Mouse (Mus musculus) naive thymus-derived CD4-positive, alpha-beta T cell, adult 2 months (primary cell): ENCODE measurements around the gene Rbm20.
A peak's percentile ranks its signal among the peaks of the same experiment; 100 is the strongest.
"Not testable (repeated sequence)": the region's sequence is repeated elsewhere in the genome, so short reads cannot be mapped to it uniquely, and the experiment has no call there.

Source experiments
- DNase-seq: peaks from one replicate; pipeline ENCODE4 v3.0.0-alpha.2; 2011; ENCODE audit warnings: low read depth

The Rbm20 gene

DNA sequence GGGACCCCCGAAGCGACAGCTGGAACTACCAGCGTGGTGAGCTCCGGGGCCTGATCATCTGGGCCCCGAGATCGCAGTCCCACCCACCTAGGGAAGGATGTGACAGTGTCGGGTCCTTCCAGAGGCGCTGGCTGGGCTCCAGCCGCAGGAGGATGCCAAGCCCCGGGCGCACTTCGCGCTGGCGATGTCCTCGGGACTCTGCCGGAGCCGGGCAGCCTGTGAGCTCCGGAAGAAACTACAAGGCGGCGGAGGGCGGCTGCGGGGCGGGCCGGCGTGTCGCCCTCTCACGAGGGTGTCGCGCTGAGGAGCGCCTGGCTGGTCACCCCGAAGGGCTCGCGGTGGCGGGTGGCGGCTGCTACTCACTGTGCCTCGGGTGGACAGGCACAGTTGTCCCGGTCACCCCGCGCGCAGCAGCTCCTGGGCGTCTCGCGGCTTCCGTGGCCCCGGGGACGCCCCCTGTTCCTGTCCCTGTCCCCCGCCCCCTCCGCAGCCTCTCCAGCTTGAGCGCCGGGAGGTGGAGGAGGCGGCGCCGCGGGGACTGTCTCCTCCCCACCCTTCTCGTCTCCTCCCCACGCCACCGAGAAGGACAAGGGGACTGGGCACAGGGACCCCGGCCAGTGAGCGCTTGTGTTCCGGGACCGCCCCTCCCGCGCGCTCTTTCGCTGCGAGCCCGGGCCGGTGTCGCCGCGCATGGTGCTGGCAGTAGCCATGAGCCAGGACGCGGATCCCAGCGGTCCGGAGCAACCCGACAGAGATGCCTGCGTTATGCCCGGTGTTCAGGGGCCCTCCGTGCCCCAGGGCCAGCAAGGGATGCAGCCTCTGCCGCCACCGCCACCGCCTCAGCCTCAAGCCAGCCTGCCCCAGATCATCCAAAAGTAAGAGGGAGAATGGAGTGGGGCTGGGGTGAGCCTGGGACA, at the start of gene Rbm20:
Rbm20 (plus strand) TSS at position 589 of the 917 bp plus-strand sequence.
- peak; percentile 6 for DNase-seq

DNA sequence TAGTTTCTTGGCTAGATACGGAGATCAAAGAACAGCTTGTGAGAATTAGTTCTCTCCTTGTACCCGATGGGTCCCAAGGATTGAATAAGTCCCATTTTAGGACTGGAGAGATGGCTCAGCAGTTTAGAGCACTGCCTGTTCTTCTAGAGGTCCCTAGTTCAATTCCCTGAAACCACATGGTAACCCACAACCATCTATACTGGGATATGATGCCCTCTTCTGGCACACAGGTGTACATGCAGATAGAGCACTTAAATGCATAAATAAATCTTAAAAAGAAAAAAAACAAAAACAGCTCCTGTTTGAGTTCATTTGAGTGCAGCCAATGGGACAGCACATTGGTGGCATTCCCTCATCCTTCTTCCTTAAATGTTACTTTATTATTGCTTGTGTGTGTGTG, 39.1 kb upstream of the Rbm20 start:
- peak; percentile 58 for DNase-seq

DNA sequence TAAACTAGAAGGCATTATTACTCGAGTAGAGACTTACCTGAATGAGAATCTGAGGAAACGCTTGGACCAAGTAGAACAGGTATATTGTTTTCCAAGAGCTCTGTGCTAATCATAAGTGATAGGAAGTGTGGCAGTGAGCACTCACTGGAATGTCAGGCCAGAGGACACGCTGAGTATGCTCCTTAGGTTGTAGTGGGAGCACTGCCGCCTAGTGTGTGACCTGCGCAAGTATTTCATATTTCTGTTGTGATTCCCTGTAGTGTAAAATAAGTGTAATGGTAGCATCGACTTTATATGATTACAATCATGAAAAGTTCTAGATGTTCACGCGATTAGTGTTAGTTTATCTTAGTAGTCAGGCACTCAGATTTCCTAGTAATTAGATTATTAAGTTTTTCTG, 38.4 kb upstream of the Rbm20 start:
- no peak for DNase-seq

DNA sequence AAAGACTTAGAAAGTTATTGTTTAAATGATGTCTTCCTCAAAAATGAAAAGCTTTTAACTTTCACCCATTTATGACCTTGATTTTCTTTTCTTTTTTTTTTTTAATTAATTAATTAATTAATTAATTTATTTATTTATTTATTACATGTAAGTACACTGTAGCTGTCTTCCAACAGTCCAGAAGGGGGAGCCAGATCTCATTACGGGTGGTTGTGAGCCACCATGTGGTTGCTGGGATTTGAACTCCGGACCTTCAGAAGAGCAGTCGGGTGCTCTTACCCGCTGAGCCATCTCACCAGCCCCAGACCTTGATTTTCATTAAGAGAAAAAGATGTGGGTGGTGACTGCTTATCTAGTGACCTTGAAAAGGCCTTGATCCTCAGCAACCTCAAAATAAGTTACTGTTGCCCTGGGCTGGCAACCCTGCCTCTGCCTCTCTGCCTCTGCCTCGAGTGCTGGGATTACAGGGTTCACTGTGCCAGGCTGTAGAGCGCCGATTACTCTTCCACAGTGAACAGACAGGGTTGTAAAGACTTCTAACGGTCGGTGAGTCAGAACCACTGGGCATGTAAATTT, 33.0 kb upstream of the Rbm20 start:
- DNase-seq, result peak; percentile 28

DNA sequence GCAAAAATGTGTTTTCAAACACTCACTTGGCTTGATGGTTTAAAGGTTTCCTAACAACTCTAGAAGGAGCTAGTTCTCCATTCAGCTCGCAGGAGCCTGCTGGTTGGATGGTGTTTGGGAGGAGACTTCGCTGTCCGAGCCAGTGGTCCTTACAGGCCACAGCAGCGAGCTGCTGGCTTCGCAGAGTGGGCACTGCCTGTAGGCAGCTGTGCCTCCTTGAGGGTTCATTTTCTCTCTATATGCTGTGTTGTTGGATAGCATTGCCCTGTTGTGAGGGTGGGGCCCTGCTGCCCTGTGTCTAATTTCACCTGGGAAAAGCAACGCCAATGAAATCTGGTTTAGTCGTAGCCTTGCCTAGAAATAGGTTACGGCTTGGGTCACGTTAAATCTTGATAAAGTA, 29.8 kb upstream of the Rbm20 start:
- no peak for DNase-seq

DNA sequence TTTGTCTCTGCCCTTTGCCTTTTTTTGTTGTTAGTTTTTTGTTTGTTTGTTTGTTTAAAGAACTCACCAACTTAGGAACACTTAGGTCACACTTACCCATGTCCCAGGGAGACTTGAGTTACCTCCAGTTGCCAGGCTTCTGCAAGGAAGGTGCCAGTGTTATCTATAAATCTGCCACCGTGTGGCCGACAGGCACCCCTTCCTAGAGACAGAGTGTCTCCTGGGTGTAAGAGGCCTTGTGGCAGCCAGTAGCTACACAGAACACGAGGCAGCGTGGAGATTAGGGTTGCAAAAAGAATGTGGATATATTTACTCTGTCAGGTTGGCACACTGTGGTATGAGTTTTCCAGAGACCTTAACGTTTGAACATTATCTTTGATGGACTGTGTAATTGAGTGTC, 29.1 kb upstream of the Rbm20 start:
- DNase-seq, result no peak

DNA sequence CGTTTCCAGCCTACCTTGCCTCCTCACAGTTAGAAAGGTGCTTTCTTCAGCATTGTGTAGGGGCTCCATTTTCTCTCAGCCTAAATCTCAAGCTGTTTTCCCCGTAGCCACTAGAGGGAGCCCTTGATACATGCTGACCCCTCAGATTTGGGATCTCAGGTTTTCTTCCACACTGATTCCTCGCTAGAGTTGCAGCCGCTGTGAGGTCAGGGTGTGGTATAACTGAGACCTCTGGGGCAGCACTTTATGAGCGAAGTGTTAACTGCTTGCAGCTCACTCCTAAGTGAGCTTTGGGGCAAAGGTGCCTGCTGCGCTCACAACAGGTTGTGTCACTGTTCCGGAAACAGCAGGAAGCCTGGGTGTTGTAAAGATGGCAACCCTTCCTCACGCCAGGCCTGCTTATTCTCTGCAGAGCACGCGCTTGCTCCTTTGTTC, 28.3 kb upstream of the Rbm20 start:
- peak; percentile 75 for DNase-seq

DNA sequence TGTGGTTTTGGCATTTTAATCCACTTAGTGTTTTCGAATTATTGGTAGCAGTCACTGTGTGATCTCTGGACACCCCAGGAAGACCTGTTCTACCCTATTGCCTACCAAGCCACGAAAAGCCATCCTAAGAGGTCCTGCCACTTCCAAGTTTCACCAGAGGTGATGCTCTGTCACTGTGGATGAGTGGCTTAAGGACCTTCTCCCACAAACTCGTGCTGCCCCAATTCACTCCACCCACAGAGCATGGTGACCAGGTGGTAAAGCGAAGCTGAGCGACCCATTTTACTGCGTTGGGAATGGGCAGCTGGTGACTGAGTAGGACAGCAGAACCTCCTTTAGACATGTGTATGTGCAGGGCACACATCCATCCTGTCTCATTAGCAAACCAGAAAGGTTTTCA, 27.7 kb upstream of the Rbm20 start:
- no peak for DNase-seq

DNA sequence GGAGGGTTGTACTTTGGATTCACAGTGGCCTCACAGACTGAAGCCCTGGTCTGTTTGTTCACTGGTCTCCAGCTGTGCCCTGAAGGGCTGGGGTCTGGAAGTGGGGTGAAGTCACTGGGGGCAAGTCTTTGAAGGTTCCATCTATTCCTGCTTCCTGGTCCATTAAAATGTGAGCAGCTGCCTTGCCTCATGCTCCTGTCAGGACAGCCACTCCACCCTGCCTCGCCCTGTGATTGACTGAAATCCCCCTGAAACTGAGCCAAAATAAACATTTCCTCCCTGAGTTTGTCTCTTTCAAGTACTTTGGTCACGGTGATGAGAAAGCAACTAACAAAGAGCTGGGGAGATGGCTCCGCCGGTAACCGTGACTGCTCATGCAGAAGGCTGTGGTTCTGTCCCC, 27.3 kb upstream of the Rbm20 start:
- DNase-seq, result no peak

DNA sequence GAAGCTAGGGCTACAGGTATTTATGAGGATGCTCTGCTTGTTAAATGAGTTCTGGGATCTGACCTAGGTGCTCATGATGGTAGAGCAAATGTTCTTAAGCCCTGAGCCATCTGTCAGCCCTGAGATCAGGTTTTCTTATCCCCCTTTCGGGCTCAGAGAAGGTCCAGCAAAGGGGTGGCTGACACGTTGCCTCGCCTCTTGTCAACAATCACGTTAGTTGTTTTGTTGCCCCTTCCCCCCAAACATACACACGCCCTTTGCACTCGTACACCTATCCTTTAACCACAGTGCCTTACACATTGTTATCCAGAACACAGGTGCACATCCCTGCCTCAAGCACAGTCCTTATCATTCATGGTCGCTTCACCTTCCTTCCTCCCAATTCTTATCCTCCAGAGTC, 26.2 kb upstream of the Rbm20 start:
- DNase-seq, result no peak

DNA sequence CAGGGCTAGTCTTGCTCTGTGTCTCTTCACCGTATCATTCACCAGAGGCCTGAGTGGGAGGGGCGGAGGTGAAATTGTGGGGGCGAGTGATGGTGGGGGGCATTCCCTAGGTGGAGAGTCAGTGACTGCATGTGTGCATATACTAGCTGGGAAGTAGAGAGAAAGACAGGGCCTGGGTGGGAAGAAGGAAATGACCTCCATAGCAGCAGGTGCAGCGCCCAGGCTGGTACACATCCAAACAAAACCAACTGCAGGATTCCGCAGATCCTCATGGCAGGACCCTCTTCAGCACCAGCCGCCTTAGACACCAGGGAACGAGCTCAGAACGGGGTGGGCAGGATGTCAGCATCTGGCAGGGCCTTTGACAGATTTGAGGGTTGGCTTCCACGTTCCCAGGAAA, 24.8 kb upstream of the Rbm20 start:
- DNase-seq, result no peak

DNA sequence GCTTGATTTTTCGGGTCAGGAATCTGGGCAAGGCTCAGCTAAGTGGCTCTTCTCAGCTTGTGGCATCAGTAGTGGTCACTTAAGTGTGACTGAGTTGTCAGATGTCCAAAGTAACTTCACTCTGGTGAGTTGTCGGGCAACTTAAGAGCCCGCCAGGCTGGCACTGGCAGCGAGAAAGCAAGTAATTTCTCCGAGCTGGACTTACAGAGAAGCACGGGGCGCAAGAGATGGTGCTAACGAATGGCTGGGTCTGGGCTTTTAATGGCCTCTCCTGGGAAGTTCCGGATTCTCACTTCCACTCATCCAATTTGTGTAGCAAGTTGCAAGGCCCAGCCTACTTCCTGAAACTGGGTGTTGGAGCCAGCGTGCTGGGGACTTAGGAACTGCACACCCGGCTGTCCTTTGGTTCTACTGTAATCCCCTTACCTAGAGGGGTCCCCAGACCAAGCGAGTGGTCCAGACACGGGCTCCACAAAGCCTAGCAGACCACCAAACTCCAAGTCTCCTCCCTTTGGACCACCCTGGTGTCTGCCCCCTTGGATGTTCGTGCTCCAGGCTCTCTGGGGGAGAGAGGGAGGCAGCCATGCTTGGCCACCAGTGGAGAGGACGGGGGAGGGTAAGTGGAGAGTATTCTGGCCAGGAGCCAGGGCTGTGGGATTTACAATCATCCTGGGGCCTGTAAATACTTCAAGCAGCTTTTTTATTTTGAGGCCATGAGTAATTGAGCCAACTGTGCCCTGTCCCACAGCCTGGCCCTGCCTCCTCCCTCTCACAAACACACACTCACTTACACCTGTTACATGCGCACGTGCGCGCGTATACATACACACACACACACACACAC, 23.3 kb upstream of the Rbm20 start:
- no peak for DNase-seq

DNA sequence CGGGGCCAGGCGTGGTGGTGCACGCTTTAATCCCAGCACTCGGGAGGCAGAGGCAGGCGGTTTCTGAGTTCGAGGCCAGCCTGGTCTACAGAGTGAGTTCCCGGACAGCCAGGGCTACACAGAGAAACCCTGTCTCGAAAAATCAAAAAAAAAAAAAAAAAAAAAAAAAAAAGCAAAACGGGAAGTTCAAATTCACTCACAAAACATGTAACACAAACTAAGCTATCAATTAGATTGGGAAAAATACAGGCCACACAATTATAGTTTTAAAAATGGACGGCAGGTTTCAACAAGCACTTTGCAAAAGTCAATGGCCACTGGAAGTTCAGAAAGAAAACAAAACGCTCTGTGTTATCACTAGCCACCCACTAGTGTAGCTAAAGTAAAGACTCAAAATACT, 20.7 kb upstream of the Rbm20 start:
- DNase-seq, result not testable (repeated sequence)

DNA sequence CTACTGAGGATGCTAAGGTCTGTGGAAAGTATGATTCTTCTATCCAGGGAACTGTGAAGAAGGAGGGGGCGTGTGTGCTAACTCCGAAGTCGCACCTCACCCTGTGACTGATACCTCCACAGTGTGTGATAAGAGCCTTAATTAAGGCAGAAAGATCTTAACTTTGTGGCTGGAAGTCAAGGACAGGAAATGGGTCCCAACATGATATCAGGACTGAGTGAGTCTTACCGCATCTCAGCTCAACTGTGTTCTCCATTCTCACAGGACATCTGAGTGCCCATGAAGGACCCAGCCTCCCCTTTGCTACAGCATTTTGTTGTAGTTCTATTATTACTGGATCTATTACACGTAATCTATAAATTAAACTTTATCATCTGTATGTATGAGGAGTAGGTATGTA, 19.7 kb upstream of the Rbm20 start:
- no peak for DNase-seq

DNA sequence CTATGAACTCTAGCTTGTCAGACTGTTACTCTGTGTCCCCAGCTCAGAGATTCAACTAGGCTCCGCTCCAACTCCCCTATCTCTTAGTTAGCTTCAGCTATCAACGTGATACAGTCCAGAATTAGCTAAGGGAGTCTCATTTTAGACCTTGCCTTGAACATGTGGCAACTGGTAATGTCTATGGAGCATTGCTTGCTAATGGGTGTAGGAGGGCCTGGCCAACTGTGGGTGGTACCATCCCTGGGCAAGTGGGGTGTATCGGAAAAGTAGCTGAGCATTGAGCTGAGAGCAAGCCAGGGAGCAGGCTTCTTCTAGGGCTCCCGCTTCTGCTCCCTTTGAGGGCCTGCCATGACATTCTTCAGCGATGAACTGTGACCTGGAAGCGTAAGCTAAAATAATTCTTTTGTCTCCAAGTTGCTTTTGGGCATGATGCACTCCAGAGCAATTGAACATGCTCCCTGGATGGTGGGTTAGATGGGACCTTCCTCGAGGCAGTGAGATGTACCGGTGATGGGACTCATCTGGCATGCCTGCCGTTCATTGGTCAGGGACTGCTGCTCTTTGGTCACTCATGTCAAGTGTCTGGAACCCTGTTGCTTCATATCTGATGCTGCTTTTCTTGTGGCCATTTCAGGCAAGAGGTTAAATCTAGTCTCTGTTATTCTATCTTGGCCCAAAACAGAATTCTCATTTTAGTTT, 16.2 kb upstream of the Rbm20 start:
- DNase-seq, result no peak

DNA sequence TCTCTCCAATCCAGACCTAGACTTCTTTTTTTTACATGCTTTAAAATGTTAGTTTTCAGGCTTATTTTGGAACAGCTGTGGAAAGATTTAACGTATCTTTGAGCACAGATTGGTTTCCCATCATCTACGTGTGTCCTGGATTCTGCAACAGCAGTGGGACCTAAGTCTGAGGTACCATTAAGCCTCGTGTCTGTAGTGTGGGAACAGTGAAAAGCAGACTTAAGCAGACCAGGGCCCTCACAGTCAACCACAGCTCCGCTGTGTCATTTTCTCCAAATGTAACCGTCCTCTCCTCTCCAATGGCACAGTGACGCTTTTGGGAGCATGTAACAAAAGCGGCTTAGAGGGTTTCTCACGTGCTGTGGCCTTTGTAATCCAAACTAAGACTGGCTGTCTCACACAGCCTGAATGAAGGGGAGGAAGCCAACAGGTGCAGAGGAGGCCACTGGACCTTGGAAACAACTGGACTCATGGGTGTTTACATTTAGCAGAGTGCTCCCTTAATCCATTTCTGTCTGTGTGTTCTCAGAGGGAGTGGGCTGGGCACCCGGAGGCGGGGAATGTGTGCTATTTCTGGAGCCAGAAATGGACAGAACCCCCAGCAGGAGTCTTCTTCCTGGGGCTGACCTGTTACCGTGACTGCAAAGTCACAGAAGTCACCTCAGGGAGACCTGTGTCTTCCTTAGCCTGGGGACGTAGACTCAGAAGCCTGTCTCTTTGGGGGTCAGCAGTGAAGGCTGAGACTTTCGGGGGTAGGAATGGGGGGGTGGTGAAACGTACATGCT, 15.0 kb upstream of the Rbm20 start:
- no peak for DNase-seq

DNA sequence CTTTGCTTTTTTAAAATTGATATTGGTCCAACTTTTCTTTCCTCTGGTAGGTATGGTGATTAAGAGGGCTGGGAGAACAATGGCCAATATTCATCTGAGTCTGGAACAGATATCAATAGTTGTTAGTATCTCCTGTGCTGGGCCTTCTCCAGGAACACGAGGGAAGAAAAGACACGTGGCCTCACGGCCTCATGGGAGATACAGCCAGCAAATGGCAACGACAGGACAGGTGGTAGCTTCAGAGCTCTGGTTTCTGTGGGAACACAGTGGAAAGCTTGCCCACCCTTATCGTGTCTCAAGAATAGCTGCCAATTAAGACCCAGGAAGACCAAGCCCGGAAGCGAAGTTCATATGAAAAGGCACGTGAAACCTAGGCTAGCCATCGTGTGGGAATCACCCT, 12.3 kb upstream of the Rbm20 start:
- no peak for DNase-seq

DNA sequence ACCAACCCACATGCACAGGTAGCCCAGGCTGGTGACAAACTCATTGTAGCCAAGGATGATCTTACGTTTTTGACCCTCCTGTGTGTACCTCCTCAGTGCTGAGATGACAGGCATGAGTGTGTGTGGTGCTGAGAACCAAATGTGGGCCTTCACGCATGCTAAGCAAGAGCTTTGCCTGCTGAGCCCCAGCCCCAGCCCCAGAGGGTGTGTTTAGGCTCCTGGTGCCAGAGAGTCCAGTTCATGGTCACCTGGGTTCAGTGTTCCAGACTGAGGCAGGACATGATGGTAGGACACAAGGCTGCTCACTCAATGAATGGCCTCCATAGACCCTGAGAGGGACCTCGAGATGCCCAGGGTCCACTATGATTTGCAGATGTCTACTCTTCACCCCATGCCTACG, 11.7 kb upstream of the Rbm20 start:
- DNase-seq, result no peak

DNA sequence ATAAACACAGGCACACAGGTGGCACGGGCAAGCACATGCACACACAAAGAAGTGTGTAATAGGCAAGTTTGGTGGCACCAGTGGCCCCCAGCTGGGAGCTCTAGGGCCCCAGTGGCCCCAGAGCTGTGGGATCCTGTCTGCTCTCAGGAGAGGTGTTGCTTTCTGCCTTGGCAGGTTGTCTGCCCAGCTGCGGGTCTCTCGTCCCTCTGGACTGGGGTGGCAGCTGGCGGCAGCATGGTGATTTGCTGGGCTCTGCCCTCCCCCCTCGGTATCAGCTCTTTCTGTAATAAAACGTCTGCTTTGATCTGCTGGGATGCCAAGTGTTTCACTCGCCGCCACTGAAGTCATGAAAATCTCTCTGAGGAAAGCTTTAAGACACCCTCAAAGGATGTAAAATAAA, 10.4 kb upstream of the Rbm20 start:
- no peak for DNase-seq

DNA sequence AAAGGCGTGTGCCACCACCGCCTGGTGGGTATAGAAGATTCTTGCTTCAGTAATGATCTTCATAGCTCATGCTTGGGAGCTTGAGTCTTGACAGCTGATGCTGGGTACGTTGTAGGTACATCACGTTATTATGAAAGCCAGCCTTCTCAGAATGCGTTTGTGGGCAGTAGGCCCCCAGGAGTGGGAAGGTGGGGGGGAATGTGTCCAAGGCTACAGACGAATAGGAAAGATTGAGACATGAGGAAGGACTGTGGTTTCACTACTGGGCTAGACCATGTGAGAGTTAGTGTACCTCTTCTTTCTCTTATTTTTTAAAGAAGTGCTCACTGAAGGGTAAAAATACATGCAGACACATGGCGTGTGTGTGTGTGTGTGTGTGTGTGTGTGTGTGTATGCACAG, 8.3 kb upstream of the Rbm20 start:
- DNase-seq, result no peak

DNA sequence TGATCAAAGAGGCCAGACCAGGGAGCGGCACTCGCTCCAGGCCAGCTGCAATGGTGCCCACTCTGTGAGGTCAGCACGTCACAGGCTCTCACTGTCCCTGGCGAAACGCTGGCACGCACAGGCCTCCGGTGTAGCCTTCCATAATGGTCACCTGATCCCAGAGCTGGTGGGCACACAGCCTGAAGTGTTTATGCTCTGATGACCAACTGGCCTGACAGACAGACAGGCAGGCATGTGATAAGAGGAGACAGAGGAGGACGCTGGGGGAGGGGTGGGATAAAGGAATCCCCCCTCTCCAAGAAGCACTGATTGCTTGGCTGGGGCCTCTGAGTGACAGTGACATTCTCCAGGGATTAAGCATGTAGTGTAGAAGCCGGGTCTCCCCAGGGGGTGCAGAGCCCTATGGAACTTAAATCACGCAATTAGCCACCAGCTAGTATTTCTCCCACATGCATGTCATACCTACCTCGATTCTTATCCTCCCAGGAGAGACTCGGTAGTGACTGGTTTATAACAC, 6.4 kb upstream of the Rbm20 start:
- no peak for DNase-seq
